Mouse (Mus musculus) B cell, adult 2 months (primary cell): ENCODE data around the gene Plekhm3.

Experiments
- DNase-seq, 2 experiments: peaks; one replicate each; pipeline ENCODE4 v3.0.0; 2022

The Plekhm3 gene

GRCm38 (mm10) chr1:64927437-64928274 lies 29.0 kb downstream of the Plekhm3 start:
- peak; percentile 84 to 85 for DNase-seq

- peak; percentile 82 to 87 for DNase-seq
Observed at GRCm38 (mm10) chr1:64925594-64925993, 31.0 kb downstream of the Plekhm3 start.

- DNase-seq = no peak
Observed at GRCm38 (mm10) chr1:64924283-64924682, 32.3 kb downstream of the Plekhm3 start.

- DNase-seq = peak; percentile 23 to 31
Observed at GRCm38 (mm10) chr1:64918810-64919528, 37.7 kb downstream of the Plekhm3 start.

- no peak for DNase-seq
Observed at GRCm38 (mm10) chr1:64917966-64918365, 38.7 kb downstream of the Plekhm3 start.

- DNase-seq = no peak
Observed at GRCm38 (mm10) chr1:64916884-64917507, 39.6 kb downstream of the Plekhm3 start.

GRCm38 (mm10) chr1:64914356-64914755 lies 42.3 kb downstream of the Plekhm3 start:
- no peak for DNase-seq

GRCm38 (mm10) chr1:64907740-64908139 lies 48.9 kb downstream of the Plekhm3 start:
- no peak for DNase-seq

- no peak for DNase-seq
Observed at GRCm38 (mm10) chr1:64906226-64906625, 50.4 kb downstream of the Plekhm3 start.

- no peak for DNase-seq
Observed at GRCm38 (mm10) chr1:64903415-64903814, 53.2 kb downstream of the Plekhm3 start.

- DNase-seq = no peak
Observed at GRCm38 (mm10) chr1:64902804-64903203, 53.8 kb downstream of the Plekhm3 start.

- DNase-seq = no peak
Observed at GRCm38 (mm10) chr1:64899763-64900162, 56.9 kb downstream of the Plekhm3 start.

- no peak for DNase-seq
Observed at GRCm38 (mm10) chr1:64897485-64897884, 59.1 kb downstream of the Plekhm3 start.

GRCm38 (mm10) chr1:64893806-64894205 lies 62.8 kb downstream of the Plekhm3 start:
- DNase-seq = no peak

GRCm38 (mm10) chr1:64891332-64891731 lies 65.3 kb downstream of the Plekhm3 start:
- no peak for DNase-seq

GRCm38 (mm10) chr1:64887502-64888203 lies 69.0 kb downstream of the Plekhm3 start:
- no peak for DNase-seq

- DNase-seq = no peak
Observed at GRCm38 (mm10) chr1:64886718-64887117, 69.9 kb downstream of the Plekhm3 start.

- DNase-seq = no peak
Observed at GRCm38 (mm10) chr1:64885328-64885727, 71.3 kb downstream of the Plekhm3 start.

- DNase-seq = no peak
Observed at GRCm38 (mm10) chr1:64884007-64884406, 72.6 kb downstream of the Plekhm3 start.

- DNase-seq = no peak
Observed at GRCm38 (mm10) chr1:64880613-64881012, 76.0 kb downstream of the Plekhm3 start.

- DNase-seq = no peak
Observed at GRCm38 (mm10) chr1:64878795-64879240, 77.8 kb downstream of the Plekhm3 start.

- DNase-seq = no peak
Observed at GRCm38 (mm10) chr1:64876276-64876675, 80.3 kb downstream of the Plekhm3 start.

- DNase-seq = no peak
Observed at GRCm38 (mm10) chr1:64875712-64876111, 80.9 kb downstream of the Plekhm3 start.
